14 mouse cellular contexts compared by ENCODE assay signal in the genomic region with DNA sequence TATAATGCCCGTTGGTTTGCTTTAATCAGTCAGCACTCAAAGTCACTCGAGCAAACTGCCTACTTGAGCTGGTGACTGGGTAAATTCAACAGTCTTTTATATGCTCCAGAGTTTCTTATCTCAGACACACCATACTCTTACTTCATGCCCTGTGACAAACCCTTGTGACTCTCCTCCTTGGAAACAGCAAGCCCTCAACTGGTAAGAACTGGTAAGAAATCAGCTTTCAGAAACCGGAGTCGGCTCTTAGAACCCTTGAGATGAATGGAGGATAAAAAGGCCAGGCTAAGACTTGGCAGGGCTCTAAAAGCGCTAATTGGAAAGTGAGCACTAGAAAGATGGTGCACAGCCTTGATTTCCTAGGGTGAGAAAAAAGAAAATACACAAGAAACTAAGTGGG.
DNase-seq lines count a peak whose midpoint lies in the region; ATAC-seq lines count a peak whose summit lies in the region.
"Had no signal": no experiment of that assay in that cellular context is flagged by ENCODE, and none has a peak within 500 bp of the region (broad histone marks: within the 10 kb centered on the region; RNA-seq: fewer than 3 reads in every experiment).

No protein-coding gene starts in this region.

- intact Hi-C loops in left cerebral cortex, postnatal 25 days (cut with DNase I): loop anchor here (5.0 kb wide), 1 partner anchor 353 kb away; no protein-coding TSS in a partner anchor

- peak; percentile 23 for DNase-seq in layer of hippocampus, adult 11-12 months (ENCODE audit: low spot score)
- DNase-seq in layer of hippocampus, adult 9-10 months (ENCODE audit: low spot score): no peak
- DNase-seq in right cerebral cortex, postnatal 36 days (ENCODE audit: low spot score in 2 of 2): peak; percentile 6 to 14
- no peak for DNase-seq in right cerebral cortex, postnatal 4 days
- DNase-seq in left cerebral cortex, postnatal 25 days (ENCODE audit: low spot score in 2 of 2): peak; percentile 5 to 49
- DNase-seq in testis, postnatal 10 days (ENCODE audit: low spot score): no peak
- DNase-seq: B cell, adult 2 months; cerebellum, adult 8-10 months; embryo, embryonic 11 days; kidney, adult 9 months; kidney, postnatal 4 days; retina, postnatal 1 day; thymus, postnatal 4 days had no signal

- ATAC-seq in megakaryocyte, adult 5-6 weeks (ENCODE audit: poor library complexity, severe bottlenecking): no peak

Comparison
In these comparisons a context has a peak if more than half of its experiments do, and no peak if none do; other contexts are left out.
1. DNase-seq: peak in layer of hippocampus, adult 11-12 months (single experiment), right cerebral cortex, postnatal 36 days (2 of 2) and left cerebral cortex, postnatal 25 days (2 of 2); none in layer of hippocampus, adult 9-10 months (single experiment), right cerebral cortex, postnatal 4 days (single experiment) and testis, postnatal 10 days (single experiment).